Comparison of ENCODE assay signal across 8 mouse cellular contexts in the genomic region with DNA sequence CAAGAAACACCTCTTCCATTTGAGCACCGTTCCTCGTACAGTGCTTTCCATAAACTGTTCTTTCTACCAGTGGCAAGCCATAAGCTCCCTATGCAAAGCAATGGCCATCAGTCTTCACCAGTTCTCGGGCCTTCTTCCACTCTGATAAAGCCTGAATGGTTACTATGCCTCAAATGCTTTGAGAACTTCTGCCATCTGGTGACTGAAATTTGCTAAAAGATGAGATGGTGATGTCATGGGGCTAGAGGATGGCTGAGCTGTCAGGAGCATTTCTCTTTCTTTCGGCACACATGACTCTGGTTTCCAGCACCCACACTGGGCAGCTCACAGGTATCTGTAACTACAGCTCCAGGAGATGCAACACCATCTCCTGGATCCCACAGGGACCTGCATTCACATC. TPM values are rescaled to one million over a fixed set of nuclear protein-coding genes. Genes with fewer than 3 reads are reported as not detected.
DNase-seq lines count a peak whose midpoint lies in the region; ATAC-seq and TF ChIP-seq lines count a peak whose summit lies in the region.

No protein-coding gene starts in this region.

- no peak overlapping the region for H3K9ac ChIP-seq in liver, adult 2 months (ENCODE audit: low read depth, low read length)

- no peaks in the 10 kb centered on the region for H3K36me3 ChIP-seq in liver, adult 2 months (ENCODE audit: control insufficient read depth, insufficient read depth, low read length)

- H3K27me3 ChIP-seq in liver, adult 2 months (ENCODE audit: control insufficient read depth, insufficient read depth, low read length): no peaks in the 10 kb centered on the region

- no peaks in the 10 kb centered on the region for H3K4me1 ChIP-seq in liver, adult 2 months (ENCODE audit: control insufficient read depth, insufficient read depth, low read length)

- TF ChIP-seq POLR2A in liver, adult 2 months (IDR thresholded peaks at IDR 0.05; ENCODE audit: extremely low read depth, insufficient read depth, low read length): no peak

- peak; percentile 38; the same call in 1 of the 2 replicates for TF ChIP-seq CTCF in liver, adult 2 months (IDR thresholded peaks at IDR 0.05; ENCODE audit: low read depth, low read length)

- H3K27ac ChIP-seq in liver, adult 2 months (replicated peaks; ENCODE audit: insufficient read depth, low read depth, low read length): no peak overlapping the region

- no peaks in the 10 kb centered on the region for H3K79me2 ChIP-seq in liver, adult 2 months (ENCODE audit: control insufficient read depth, insufficient read depth, low read length)

- no peak overlapping the region for H3K4me3 ChIP-seq in liver, adult 2 months (ENCODE audit: insufficient read depth, low read depth, low read length)

- DNase-seq in cerebellum, adult 11-12 months: no peak
- peak; percentile 51 for DNase-seq in liver, adult 2 months (ENCODE audit: extremely low read depth, low read depth, low spot score)
- DNase-seq in liver: no peak
- DNase-seq in cerebellum, postnatal 36 days: peak; percentile 4 to 29
- DNase-seq in layer of hippocampus, postnatal 14 days (ENCODE audit: low spot score in 2 of 2): peak; percentile 4 to 61
- no peak for DNase-seq in thymus, postnatal 4 days
- DNase-seq in urinary bladder, postnatal 36 days (ENCODE audit: low spot score in 2 of 2): no peak

- 66% methylated on average over 4 of the region's 4 CpGs for WGBS in liver, adult 2 months

- ATAC-seq in cerebellum, adult (ENCODE audit: insufficient number of reproducible peaks, low FRiP score, low TSS enrichment): peak; percentile 87

RNA-seq across cellular contexts. Expression of a gene that starts 40.1 kb away (rescaled TPM):
- total RNA-seq in liver, adult 2 months (2014; rRNA removed): 22.1 and 24.1 TPM in 2 replicates
- polyA plus RNA-seq in liver, adult 2 months (2012; rRNA removed): 68.6 and 78.2 TPM in 2 replicates
- 10 to 100 TPM; 68.8 to 71.6 TPM for total RNA-seq in layer of hippocampus, postnatal 14 days (2021)

Comparison
In these comparisons a context has a peak if more than half of its experiments do, and no peak if none do; other contexts are left out.
1. DNase-seq: peak in liver, adult 2 months (single experiment), cerebellum, postnatal 36 days (2 of 2) and layer of hippocampus, postnatal 14 days (2 of 2); none in cerebellum, adult 11-12 months (single experiment), liver (single experiment), thymus, postnatal 4 days (single experiment) and urinary bladder, postnatal 36 days (0 of 2).